Mouse (Mus musculus) cerebellum, postnatal 10 days (tissue): Measurements from ENCODE around the gene Aig1.

Source experiments
- DNase-seq, 2 experiments: peaks; one replicate each; pipeline ENCODE4 v3.0.0; 2021; ENCODE audit warnings: mixed read lengths in 2 of 2

Aig1 gene

DNA sequence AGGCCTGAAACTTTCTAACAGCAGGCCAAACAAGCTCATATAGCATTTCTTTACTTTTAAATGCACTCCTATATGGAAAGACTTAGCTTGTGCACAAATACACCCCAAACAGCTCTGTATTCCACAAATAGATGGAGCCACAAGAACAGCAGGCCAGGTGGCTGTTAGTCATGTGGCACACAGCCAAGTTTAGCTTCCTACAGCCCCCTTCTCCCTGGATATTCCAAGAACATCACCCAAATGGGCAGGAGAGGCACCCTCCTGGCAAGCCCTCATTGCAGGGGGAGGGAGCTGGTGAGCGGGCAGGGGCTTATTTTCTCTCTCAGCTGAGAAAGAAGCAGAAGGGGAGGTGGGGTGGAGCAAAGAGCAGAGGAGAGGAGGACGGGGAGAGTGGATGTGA is 267.9 kb downstream of the Aig1 start:
- peak; percentile 32 to 35 for DNase-seq

DNA sequence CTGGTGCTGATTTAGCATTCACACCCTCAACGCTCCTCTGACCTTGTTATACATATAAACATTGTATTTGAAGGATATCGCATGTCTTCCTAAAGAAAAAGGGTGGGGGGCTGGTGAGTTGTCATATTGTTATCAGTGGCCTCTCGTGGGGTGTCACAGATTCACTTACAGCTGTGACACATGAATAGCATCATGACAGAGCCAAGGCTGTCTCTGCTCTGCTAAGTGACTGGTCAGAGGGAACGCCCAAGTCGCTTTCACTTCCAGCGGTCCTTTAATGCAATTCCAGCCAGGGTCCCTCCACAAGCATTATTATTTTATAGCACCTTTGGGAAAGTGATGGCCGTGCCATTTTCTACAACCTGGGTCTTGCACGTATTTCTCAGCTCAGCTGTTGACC is 271.3 kb downstream of the Aig1 start:
- DNase-seq: no peak
